Mouse (Mus musculus): ENCODE data around the gene R3hdm4.

DNA sequence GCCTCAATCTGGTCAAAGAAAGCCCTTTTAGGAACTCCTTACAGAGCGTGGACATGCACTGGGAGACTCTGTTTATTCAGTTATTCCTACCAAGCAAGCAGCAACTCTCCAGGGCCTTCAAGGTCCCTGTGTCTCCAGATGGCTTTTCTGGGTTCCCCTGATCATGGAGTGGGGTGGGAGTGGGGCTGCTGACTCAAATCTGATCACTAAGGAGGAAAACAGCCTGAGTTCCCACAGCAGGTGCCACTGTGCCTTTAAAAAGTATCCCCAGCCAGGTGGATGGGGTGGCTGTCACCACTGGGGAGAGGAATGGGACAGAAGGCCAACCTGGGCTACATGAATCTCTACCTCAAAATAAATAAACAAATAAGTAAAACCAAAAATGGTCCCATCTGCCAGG lies 22.0 kb upstream of the R3hdm4 start:
- TF ChIP-seq POLR2A (IDR thresholded peaks at IDR 0.05; ENCODE audit: borderline replicate concordance, extremely low read depth, insufficient read depth, insufficient read length, poor library complexity, severe bottlenecking): no peak
- no peak for TF ChIP-seq CTCF (IDR thresholded peaks at IDR 0.05; ENCODE audit: borderline replicate concordance, extremely low read depth, insufficient read depth, insufficient read length)
